Comparison of ENCODE assay signal across 15 mouse cellular contexts in genomic region chr10:64342702-64343379, GRCm38 (mm10).
DNase-seq lines count a peak whose midpoint lies in the region; ATAC-seq lines count a peak whose summit lies in the region.
"Had no signal": no experiment of that assay in that cellular context is flagged by ENCODE, and none has a peak within 500 bp of the region (broad histone marks: within the 10 kb centered on the region; RNA-seq: fewer than 3 reads in every experiment).

No protein-coding gene starts in this region.

- no peaks in the 10 kb centered on the region for H3K9me3 ChIP-seq in kidney, embryonic 14.5 days (ENCODE audit: control insufficient read depth, low read length)
- H3K9me3 ChIP-seq: embryonic facial prominence, embryonic 13.5 days; G1E; heart, embryonic 15.5 days; liver, embryonic 13.5 days; midbrain, embryonic 10.5 days had no signal

- no peaks in the 10 kb centered on the region for H3K27me3 ChIP-seq in kidney, embryonic 14.5 days (ENCODE audit: control insufficient read depth, insufficient read depth, low read length)
- H3K27me3 ChIP-seq: embryonic facial prominence, embryonic 13.5 days; heart, embryonic 15.5 days; liver, embryonic 13.5 days had no signal

- no peak overlapping the region for H3K9ac ChIP-seq in kidney, embryonic 14.5 days (ENCODE audit: low read depth, low read length)
- H3K9ac ChIP-seq: embryonic facial prominence, embryonic 13.5 days; heart, embryonic 15.5 days; liver, embryonic 13.5 days had no signal

- no peak overlapping the region for H3K27ac ChIP-seq in kidney, embryonic 14.5 days (ENCODE audit: low read depth, low read length)
- H3K27ac ChIP-seq: embryonic facial prominence, embryonic 13.5 days; heart, embryonic 15.5 days; liver, embryonic 13.5 days; midbrain, embryonic 10.5 days had no signal

- WGBS in kidney, embryonic 14.5 days, result 62% methylated on average over 4 of the region's 4 CpGs

- intact Hi-C loops in left cerebral cortex, postnatal 25 days (cut with DNase I), result loop anchor here (10.0 kb wide), 2 partner anchors 128 to 258 kb away; no protein-coding TSS in a partner anchor

- no peaks in the 10 kb centered on the region for H3K36me3 ChIP-seq in kidney, embryonic 14.5 days (ENCODE audit: control insufficient read depth, insufficient read depth, low read length)
- H3K36me3 ChIP-seq: embryonic facial prominence, embryonic 13.5 days; G1E; heart, embryonic 15.5 days; liver, embryonic 13.5 days; midbrain, embryonic 10.5 days had no signal

- H3K4me2 ChIP-seq in kidney, embryonic 14.5 days (replicated peaks; ENCODE audit: low read depth, low read length), result no peak overlapping the region
- H3K4me2 ChIP-seq: embryonic facial prominence, embryonic 13.5 days; heart, embryonic 15.5 days; liver, embryonic 13.5 days had no signal

- H3K4me3 ChIP-seq in kidney, embryonic 14.5 days (ENCODE audit: low read length), result no peak overlapping the region
- H3K4me3 ChIP-seq: embryonic facial prominence, embryonic 13.5 days; heart, embryonic 15.5 days; liver, embryonic 13.5 days; midbrain, embryonic 10.5 days had no signal

- DNase-seq in kidney, adult 8-10 months, result no peak
- DNase-seq in right cerebral cortex, adult 18-20 months, result peak; percentile 57
- no peak for DNase-seq in right cerebral cortex, postnatal 4 days
- DNase-seq in left cerebral cortex, postnatal 25 days (ENCODE audit: low spot score in 2 of 2), result peak; percentile 8 to 90
- DNase-seq in retina, embryonic 14.5 days (ENCODE audit: low spot score), result no peak
- no peak for DNase-seq in adrenal gland, postnatal 25 days
- no peak for DNase-seq in natural killer cell, adult 2 months (ENCODE audit: low spot score in 2 of 2)
- DNase-seq: liver, embryonic 13.5 days had no signal

- peak; percentile 71; the same call in 1 of the 2 replicates for ATAC-seq in kidney, embryonic 14.5 days (ENCODE audit: low FRiP score, low TSS enrichment)
- ATAC-seq: forebrain, embryonic 16.5 days; lung, postnatal 0 days had no signal

- H3K4me1 ChIP-seq in kidney, embryonic 14.5 days (ENCODE audit: control insufficient read depth, insufficient read depth, low read length), result no peaks in the 10 kb centered on the region
- H3K4me1 ChIP-seq: heart, embryonic 15.5 days; liver, embryonic 13.5 days; midbrain, embryonic 10.5 days had no signal

Comparison
In these comparisons a context has a peak if more than half of its experiments do, and no peak if none do; other contexts are left out.
1. DNase-seq: peak in right cerebral cortex, adult 18-20 months (single experiment) and left cerebral cortex, postnatal 25 days (2 of 2); none in kidney, adult 8-10 months (0 of 2), right cerebral cortex, postnatal 4 days (single experiment), retina, embryonic 14.5 days (single experiment), adrenal gland, postnatal 25 days (single experiment) and natural killer cell, adult 2 months (0 of 2).